Mouse (Mus musculus) kidney, embryonic 15.5 days (tissue): Measurements from ENCODE around the gene Angel2. TPM values are rescaled to one million over a fixed set of nuclear protein-coding genes. Genes with fewer than 3 reads are reported as not detected.

ENCODE experiments used
- ATAC-seq: fragments of 200-750 bp; cut with Nextera tagmentation; replicated peaks from 2 replicates; pipeline ENCODE4 v1.8.0; 2017; ENCODE audit warnings: moderate TSS enrichment; ENCODE audit not compliant: low FRiP score
- H3K27ac ChIP-seq: fragments of 300-500 bp; sonication (generic); 2 replicates; pipeline ENCODE4 v1.5.1; 2015; ENCODE audit warnings: mild to moderate bottlenecking, inconsistent platforms
- H3K27me3 ChIP-seq: fragments of 300-500 bp; sonication (generic); 2 replicates; pipeline ENCODE4 v1.6.1; 2015; ENCODE audit warnings: inconsistent platforms
- H3K36me3 ChIP-seq: fragments of 300-500 bp; sonication (generic); 2 replicates; pipeline ENCODE4 v1.6.1; 2015; ENCODE audit warnings: inconsistent platforms
- H3K4me1 ChIP-seq: fragments of 300-500 bp; sonication (generic); 2 replicates; pipeline ENCODE4 v1.6.1; 2015; ENCODE audit warnings: inconsistent platforms
- H3K4me2 ChIP-seq: fragments of 300-500 bp; sonication (generic); 2 replicates; pipeline ENCODE4 v1.6.1; 2015; ENCODE audit warnings: moderate library complexity, mild to moderate bottlenecking, inconsistent platforms
- H3K4me3 ChIP-seq: fragments of 300-500 bp; sonication (generic); replicated peaks from 2 replicates; pipeline ENCODE4 v1.5.1; 2015; ENCODE audit warnings: mild to moderate bottlenecking, inconsistent platforms
- H3K9ac ChIP-seq: fragments of 300-500 bp; sonication (generic); 2 replicates; pipeline ENCODE4 v1.6.1; 2015; ENCODE audit warnings: mild to moderate bottlenecking, inconsistent platforms
- H3K9me3 ChIP-seq: fragments of 300-500 bp; sonication (generic); replicated peaks from 2 replicates; pipeline ENCODE4 v1.6.1; 2016; ENCODE audit warnings: inconsistent platforms
- WGBS: fragments of 180-500 bp; shearing (Covaris S2); methylation state at CpG from one replicate; pipeline ENCODE4 v1.1.7; 2015; ENCODE audit warnings: mixed read lengths; 5-methylcytosine and 5-hydroxymethylcytosine counted together
- polyA plus RNA-seq: library from polyadenylated mRNA; unstranded; fragments of >200 nt; fragmentation: Nextera tagmentation; extraction: Ambion mirVana; gene quantifications from 2 replicates; pipeline ENCODE4 v1.2.1, GENCODE M21; 2015

Angel2 gene
- polyA plus RNA-seq, 1 experiment from 2014 or later = 45.7 TPM

GRCm38 (mm10) chr1:190996346-190996877 is 71.5 kb downstream of the Angel2 start:
- Histone ChIP-seq H3K4me2 (no peak overlapping the region), H3K9ac (no peak overlapping the region), H3K27ac (no peak overlapping the region), H3K4me1 (peaks cover 8% of the 10 kb centered on the region; the same call in 1 of the 2 replicates), H3K36me3 (no peaks in the 10 kb centered on the region), H3K4me3 (no peak overlapping the region), H3K9me3 (no peaks in the 10 kb centered on the region), H3K27me3 (peaks cover 20% of the 10 kb centered on the region; the same call in 1 of the 2 replicates)
- 71% methylated on average over 6 of the region's 6 CpGs for WGBS
- ATAC-seq = no peak

Other genes with a start within 250 kb of the Angel2 start
- 11.4 and 14.8 TPM in 2 replicates for gene Rps6kc1, start 13.3 kb upstream of the Angel2 start, polyA plus RNA-seq
- gene Vash2, start 54.2 kb downstream of the Angel2 start, polyA plus RNA-seq = 30.2 and 30.8 TPM in 2 replicates
- gene Flvcr1, start 101.0 kb downstream of the Angel2 start, polyA plus RNA-seq = 6.7 and 7.1 TPM in 2 replicates
- gene Spata45, start 111.5 kb downstream of the Angel2 start, polyA plus RNA-seq = not detected in 2 replicates
- 12.8 and 13.8 TPM in 2 replicates for gene Tatdn3, start 137.8 kb downstream of the Angel2 start, polyA plus RNA-seq
- 22.1 and 23.1 TPM in 2 replicates for gene Nsl1, start 137.9 kb downstream of the Angel2 start, polyA plus RNA-seq
- 12.5 and 13.7 TPM in 2 replicates for gene Batf3, start 172.7 kb downstream of the Angel2 start, polyA plus RNA-seq
- gene Fam71a, start 239.7 kb downstream of the Angel2 start, polyA plus RNA-seq = not detected in 2 replicates